Mouse (Mus musculus) liver, embryonic 14.5 days (tissue): ENCODE results near the gene Rap2a. TPM values are rescaled to one million over a fixed set of nuclear protein-coding genes. Genes with fewer than 3 reads are reported as not detected.

ENCODE experiments used
- ATAC-seq: fragments of 200-750 bp; cut with Nextera tagmentation; 2 replicates; pipeline ENCODE4 v1.8.0; 2017; ENCODE audit warnings: moderate number of reproducible peaks, mild to moderate bottlenecking, moderate library complexity; ENCODE audit not compliant: insufficient read depth
- DNase-seq, 3 experiments: peaks; one replicate each; pipeline ENCODE4 v3.0.0-alpha.2; 2012 to 2013; ENCODE audit warnings: low read depth in 3 of 3, low spot score in 3 of 3
- H3K27ac ChIP-seq: fragments of 300-500 bp; sonication (generic); 2 replicates; pipeline ENCODE4 v1.5.1; 2014; ENCODE audit warnings: moderate library complexity, mild to moderate bottlenecking, control low read depth, inconsistent platforms
- H3K27me3 ChIP-seq: fragments of 300-500 bp; sonication (generic); 2 replicates; pipeline ENCODE4 v1.6.1; 2014; ENCODE audit warnings: mild to moderate bottlenecking, low read length, moderate library complexity; ENCODE audit not compliant: control insufficient read depth, insufficient read depth
- H3K36me3 ChIP-seq: fragments of 300-500 bp; sonication (generic); replicated peaks from 2 replicates; pipeline ENCODE4 v1.6.1; 2014; ENCODE audit warnings: low read depth; ENCODE audit not compliant: control insufficient read depth, insufficient read depth
- H3K4me1 ChIP-seq, 2 experiments: fragments of 200-500 bp in 1 of 2; fragments of 300-500 bp in 1 of 2; sonication (generic) in 1 of 2; replicated peaks; 2 replicates each; pipeline ENCODE4 v1.6.1; 2012 to 2014; ENCODE audit warnings: antibody characterized with exemption in 1 of 2, inconsistent platforms in 1 of 2, low read length in 1 of 2; ENCODE audit not compliant: control insufficient read depth in 2 of 2, insufficient read depth in 2 of 2
- H3K4me2 ChIP-seq: fragments of 300-500 bp; sonication (generic); 2 replicates; pipeline ENCODE4 v1.6.1; 2014; ENCODE audit warnings: low read depth, mild to moderate bottlenecking, control low read depth, moderate library complexity
- H3K4me3 ChIP-seq, 2 experiments: fragments of 200-500 bp in 1 of 2; fragments of 300-500 bp in 1 of 2; sonication (generic) in 1 of 2; 2 replicates each; pipeline ENCODE4 v1.5.1; 2012 to 2014; ENCODE audit warnings: low read depth in 2 of 2, low read length in 2 of 2, mild to moderate bottlenecking in 2 of 2, control low read depth in 1 of 2, inconsistent platforms in 1 of 2, moderate library complexity in 1 of 2; ENCODE audit not compliant: insufficient read depth in 1 of 2
- H3K9ac ChIP-seq: fragments of 300-500 bp; sonication (generic); replicated peaks from 2 replicates; pipeline ENCODE4 v1.6.1; 2014; ENCODE audit warnings: mild to moderate bottlenecking, control low read depth, moderate library complexity
- H3K9me3 ChIP-seq: fragments of 300-500 bp; sonication (generic); 2 replicates; pipeline ENCODE4 v1.6.1; 2016; ENCODE audit warnings: low read length, mixed read lengths; ENCODE audit not compliant: control insufficient read depth
- CTCF ChIP-seq: IDR thresholded peaks from 2 replicates; pipeline ENCODE4 v1.5.1; 2016; ENCODE audit warnings: antibody characterized with exemption, low read depth, control low read depth
- EP300 ChIP-seq: IDR thresholded peaks from 2 replicates; pipeline ENCODE4 v1.6.1; 2016; ENCODE audit warnings: antibody characterized with exemption, low read depth
- WGBS: fragments of 180-500 bp; shearing (Covaris S2); extraction: QIAGEN DNeasy Blood & Tissue Kit; methylation state at CpG from one replicate; pipeline ENCODE4 v1.1.7; 2014; ENCODE audit not compliant: insufficient replicate concordance; 5-methylcytosine and 5-hydroxymethylcytosine counted together
- polyA plus RNA-seq, 2 experiments: library from polyadenylated mRNA; depleted of rRNA in 1 of 2; stranded (reverse) in 1 of 2; unstranded in 1 of 2; fragments of >200 nt; fragmentation: Nextera tagmentation in 1 of 2; extraction: Ambion mirVana in 1 of 2; gene quantifications; 2 replicates each; pipeline versions ENCODE4 v1.2.1 to v1.2.3; 2012 to 2014

The Rap2a gene
- polyA plus RNA-seq, 2 experiments: 2.1 to 2.5 TPM

DNA sequence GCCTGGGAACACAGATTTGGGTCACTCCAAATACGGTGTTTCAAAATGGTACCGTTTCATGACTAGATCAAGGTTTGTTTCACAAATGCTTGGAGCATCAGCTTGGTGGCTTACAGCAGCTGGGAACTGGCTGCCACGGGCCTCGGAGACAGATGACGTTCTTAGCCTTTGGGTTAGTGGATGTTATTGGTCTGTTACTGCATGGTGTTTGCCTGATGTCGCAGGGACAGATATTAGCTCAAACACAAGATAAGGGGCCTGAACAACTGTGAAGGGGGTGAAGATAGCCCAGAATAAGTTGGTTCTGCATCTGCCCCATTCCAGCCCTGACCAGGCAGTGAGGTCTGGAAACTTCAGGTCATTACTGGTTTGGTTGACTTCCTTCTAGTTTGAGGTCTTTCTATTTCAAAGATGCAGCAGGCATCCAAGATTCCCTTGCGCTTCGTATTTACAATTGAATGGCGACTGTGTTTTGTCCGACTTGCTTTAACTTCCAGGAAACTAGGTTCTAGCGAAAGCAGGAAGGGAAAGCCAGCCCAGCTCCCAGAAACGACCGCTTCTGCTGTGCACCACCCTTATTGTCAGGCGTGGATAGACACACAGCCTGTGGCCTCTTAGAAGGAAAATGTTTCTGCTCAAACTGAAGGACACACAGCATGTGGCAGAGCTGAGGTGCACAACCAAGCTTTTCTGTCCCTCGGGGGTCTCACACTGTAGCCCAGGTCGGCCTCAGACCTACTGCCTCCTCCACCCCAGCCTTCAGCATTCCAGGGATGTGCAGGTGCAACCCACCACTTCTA, 30.5 kb downstream of the Rap2a start:
- DNase-seq: no peak
- WGBS: 60% methylated on average over 16 of the region's 16 CpGs
- peaks cover 0 to 6% of the 10 kb centered on the region in 2 experiments; a peak in 2 of 4 replicates for H3K4me1 ChIP-seq

DNA sequence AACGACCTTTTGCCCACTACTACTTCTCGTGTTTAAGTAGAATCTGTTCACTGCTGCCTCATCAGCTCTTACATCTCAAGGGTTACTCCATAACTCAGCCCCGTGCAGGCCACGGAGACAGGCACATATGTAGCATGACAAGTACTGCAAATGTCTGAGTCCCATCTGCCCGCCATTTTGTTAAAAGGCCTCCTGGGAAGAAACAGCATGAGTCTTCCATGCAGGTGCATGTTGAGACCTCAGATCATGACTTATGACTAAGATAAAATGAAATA, 31.1 kb downstream of the Rap2a start:
- H3K36me3 ChIP-seq: no peaks in the 10 kb centered on the region
- peaks cover 0 to 6% of the 10 kb centered on the region in 2 experiments; a peak in 2 of 4 replicates for H3K4me1 ChIP-seq
- H3K4me2 ChIP-seq: no peak overlapping the region
- ATAC-seq: no peak
- H3K4me3 ChIP-seq: no peak overlapping the region
- no peaks in the 10 kb centered on the region for H3K9me3 ChIP-seq
- TF ChIP-seq EP300 (no peak), CTCF (no peak)
- 73% methylated on average over 5 of the region's 5 CpGs for WGBS
- no peaks in the 10 kb centered on the region for H3K27me3 ChIP-seq
- no peak overlapping the region for H3K9ac ChIP-seq
- H3K27ac ChIP-seq: no peak overlapping the region
- DNase-seq: no peak

More for the DNA sequence above, 30.5 kb downstream of the Rap2a start:
- TF ChIP-seq CTCF (no peak), EP300 (no peak)
- Histone ChIP-seq H3K4me3 (no peak overlapping the region), H3K4me2 (no peak overlapping the region), H3K36me3 (no peaks in the 10 kb centered on the region), H3K9ac (no peak overlapping the region), H3K27me3 (no peaks in the 10 kb centered on the region), H3K27ac (no peak overlapping the region), H3K9me3 (no peaks in the 10 kb centered on the region)
- ATAC-seq: no peak

DNA sequence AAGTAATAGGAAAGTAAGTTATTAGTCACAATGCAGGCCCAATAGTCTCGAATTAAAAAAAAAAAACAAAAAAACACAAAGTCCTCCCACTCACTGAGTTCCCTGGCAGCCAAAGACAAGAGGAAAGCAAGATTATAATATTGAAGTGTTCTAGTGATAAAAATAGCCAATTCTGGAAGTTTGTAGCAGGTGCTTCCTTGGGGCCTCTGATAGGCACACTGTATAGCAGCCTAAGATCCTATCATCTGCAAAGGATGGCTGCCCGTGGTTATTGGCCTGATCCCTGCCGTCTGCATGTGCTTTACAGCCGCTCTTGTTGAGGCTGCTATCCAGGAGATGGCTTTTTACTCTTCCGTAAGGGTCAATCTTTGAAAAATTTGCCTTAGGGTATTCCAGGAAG, 33.6 kb downstream of the Rap2a start:
- peaks cover 0 to 6% of the 10 kb centered on the region in 2 experiments; a peak in 2 of 4 replicates for H3K4me1 ChIP-seq
- DNase-seq: no peak
- H3K4me2 ChIP-seq: no peak overlapping the region
- H3K27ac ChIP-seq: no peak overlapping the region
- H3K4me3 ChIP-seq: no peak overlapping the region
- no peaks in the 10 kb centered on the region for H3K36me3 ChIP-seq
- H3K27me3 ChIP-seq: no peaks in the 10 kb centered on the region
- 21% methylated on average over 5 of the region's 5 CpGs for WGBS
- H3K9ac ChIP-seq: no peak overlapping the region
- no peak for TF ChIP-seq CTCF
- no peak for ATAC-seq
- no peaks in the 10 kb centered on the region for H3K9me3 ChIP-seq

DNA sequence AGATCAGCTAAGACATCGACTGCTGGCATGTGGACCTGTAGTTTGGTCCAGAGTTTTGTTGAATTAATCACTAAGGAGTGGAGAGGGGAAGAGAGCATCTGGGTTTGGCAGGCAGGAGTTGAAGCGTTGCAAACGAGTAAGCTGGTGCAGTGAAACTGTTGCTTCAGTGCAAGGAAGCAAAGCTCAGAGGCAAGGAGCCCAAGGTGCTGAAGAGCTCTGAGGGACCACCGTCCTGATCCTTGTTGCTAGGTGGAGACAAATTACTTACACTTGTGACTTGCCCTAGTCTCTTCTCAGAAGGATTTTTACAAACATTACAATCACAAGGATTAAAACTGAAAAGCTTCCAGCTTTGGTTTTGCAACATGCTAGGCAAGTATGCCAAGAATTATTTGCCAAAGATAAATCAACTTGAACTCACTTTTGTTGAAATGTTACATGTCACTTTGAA, 36.6 kb downstream of the Rap2a start:
- Histone ChIP-seq H3K27ac (no peak overlapping the region), H3K9me3 (no peaks in the 10 kb centered on the region), H3K9ac (no peak overlapping the region), H3K27me3 (no peaks in the 10 kb centered on the region), H3K4me1 (peaks cover 0 to 2% of the 10 kb centered on the region in 2 experiments; a peak in 2 of 4 replicates), H3K4me2 (no peak overlapping the region), H3K4me3 (no peak overlapping the region), H3K36me3 (no peaks in the 10 kb centered on the region)
- ATAC-seq (no peak), DNase-seq (no peak)
- 49% methylated on average over 4 of the region's 4 CpGs for WGBS
- TF ChIP-seq EP300 (no peak), CTCF (no peak)

DNA sequence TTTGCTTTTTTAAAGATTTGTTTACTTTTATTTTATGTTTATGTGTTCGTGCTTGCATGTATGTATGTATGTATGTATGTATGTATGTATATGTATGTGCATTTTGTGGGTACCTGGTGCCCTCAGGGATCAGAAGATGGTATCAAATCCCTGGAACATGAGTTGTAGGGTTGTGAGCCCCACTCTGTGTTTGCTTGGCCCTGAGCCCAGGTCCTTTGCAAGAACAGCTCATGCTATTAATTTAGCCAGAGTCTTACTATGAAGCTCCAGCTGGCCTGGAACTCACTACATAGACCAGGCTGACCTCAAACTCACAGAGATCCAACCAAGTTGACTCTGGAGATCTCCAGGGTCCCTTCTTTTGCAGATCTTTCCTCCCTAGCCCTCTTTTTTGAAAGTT, 37.1 kb downstream of the Rap2a start:
- WGBS: 46% methylated on average over 1 of the region's 1 CpGs
- ATAC-seq: no peak
- Histone ChIP-seq H3K36me3 (no peaks in the 10 kb centered on the region), H3K9me3 (no peaks in the 10 kb centered on the region), H3K4me3 (no peak overlapping the region), H3K4me1 (peaks cover 0 to 2% of the 10 kb centered on the region in 2 experiments; a peak in 2 of 4 replicates), H3K27me3 (no peaks in the 10 kb centered on the region), H3K4me2 (no peak overlapping the region), H3K9ac (no peak overlapping the region), H3K27ac (no peak overlapping the region)
- DNase-seq: no peak
- TF ChIP-seq EP300 (no peak), CTCF (no peak)
